21 mouse cellular contexts compared by ENCODE assay signal in the genomic region with DNA sequence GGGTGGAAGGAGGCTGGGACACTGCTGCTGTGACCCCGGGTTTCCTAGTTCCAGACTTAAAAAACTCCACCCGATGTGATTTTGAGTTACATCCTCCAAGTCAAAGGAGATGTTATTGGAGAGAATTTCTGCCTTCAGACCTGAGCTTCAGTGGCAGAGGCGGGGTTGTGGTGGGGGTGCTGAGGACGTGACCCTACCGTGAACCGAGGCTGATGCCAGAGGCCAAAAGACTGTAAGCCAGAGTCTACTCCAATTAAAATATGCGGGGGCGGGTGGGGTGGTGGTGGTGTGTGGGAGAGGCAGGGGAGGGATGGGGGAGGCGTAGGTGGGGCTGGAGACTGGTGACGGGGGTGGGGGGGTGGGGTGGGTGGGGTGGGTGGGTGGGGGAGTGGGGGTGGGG.
DNase-seq lines count a peak whose midpoint lies in the region; ATAC-seq and TF ChIP-seq lines count a peak whose summit lies in the region.
"Had no signal": no experiment of that assay in that cellular context is flagged by ENCODE, and none has a peak within 500 bp of the region (broad histone marks: within the 10 kb centered on the region; RNA-seq: fewer than 3 reads in every experiment).

No protein-coding gene starts in this region.

- H3K36me3 ChIP-seq in kidney, embryonic 15.5 days, result no peaks in the 10 kb centered on the region
- H3K36me3 ChIP-seq: embryonic facial prominence, embryonic 13.5 days; forebrain, embryonic 12.5 days; G1E; heart, embryonic 13.5 days; hindbrain, embryonic 12.5 days had no signal

- no peak for TF ChIP-seq CTCF in gastrocnemius, adult 2 months (IDR thresholded peaks at IDR 0.05)

- no peak overlapping the region for H3K4me2 ChIP-seq in kidney, embryonic 15.5 days
- H3K4me2 ChIP-seq: embryonic facial prominence, embryonic 13.5 days; forebrain, embryonic 12.5 days; heart, embryonic 13.5 days; hindbrain, embryonic 12.5 days had no signal

- no peak overlapping the region for H3K9ac ChIP-seq in kidney, embryonic 15.5 days
- H3K9ac ChIP-seq: embryonic facial prominence, embryonic 13.5 days; forebrain, embryonic 12.5 days; heart, embryonic 13.5 days; hindbrain, embryonic 12.5 days had no signal

- ATAC-seq in kidney, embryonic 15.5 days (replicated peaks; ENCODE audit: low FRiP score), result no peak
- ATAC-seq: activated CD4-positive, CD25-positive, alpha-beta regulatory T cell, adult 4 months; forebrain, embryonic 16.5 days; hindbrain, embryonic 16.5 days had no signal

- H3K9me3 ChIP-seq in kidney, embryonic 15.5 days (replicated peaks), result peaks cover 13% of the 10 kb centered on the region; the same call in 1 of the 2 replicates
- H3K9me3 ChIP-seq: embryonic facial prominence, embryonic 13.5 days; hindbrain, embryonic 12.5 days had no signal

- peak overlapping the region; percentile 58 for H3K4me3 ChIP-seq in gastrocnemius, adult 2 months
- no peak overlapping the region for H3K4me3 ChIP-seq in kidney, embryonic 15.5 days (replicated peaks)
- H3K4me3 ChIP-seq: embryonic facial prominence, embryonic 13.5 days; forebrain, embryonic 12.5 days; heart, embryonic 13.5 days; hindbrain, embryonic 12.5 days had no signal

- no peaks in the 10 kb centered on the region for H3K27me3 ChIP-seq in kidney, embryonic 15.5 days
- H3K27me3 ChIP-seq: embryonic facial prominence, embryonic 13.5 days; heart, embryonic 13.5 days; hindbrain, embryonic 12.5 days had no signal

- no peak for DNase-seq in gastrocnemius, adult 2 months
- DNase-seq in gastrocnemius, adult 8-10 months (ENCODE audit: low spot score in 2 of 2), result no peak
- DNase-seq in kidney, postnatal 10 days, result peak; percentile 30
- DNase-seq in ZHBTc4 (ENCODE audit: low read depth, low spot score), result peak; percentile 43
- no peak for DNase-seq in heart, postnatal 10 days
- DNase-seq in layer of hippocampus, postnatal 14 days (ENCODE audit: low spot score in 2 of 2), result no peak
- DNase-seq: adrenal gland, postnatal 14 days; cerebellum, adult 11-12 months; cerebellum, adult 9-11 months; cerebellum, postnatal 36 days; gastrocnemius, postnatal 25 days; heart, postnatal 4 days had no signal

- 64% methylated on average over 8 of the region's 10 CpGs for WGBS in kidney, embryonic 15.5 days

- intact Hi-C loops in gastrocnemius, adult 2 months (cut with DNase I), result no loop called here
- intact Hi-C loops in heart, postnatal 10 days (cut with DNase I), result no loop called here

- 0 out of 2 replicates have a peak, but pooled peaks cover 7% of the 10 kb centered on the region for H3K4me1 ChIP-seq in kidney, embryonic 15.5 days
- H3K4me1 ChIP-seq: embryonic facial prominence, embryonic 13.5 days; heart, embryonic 13.5 days; hindbrain, embryonic 12.5 days had no signal

- no peak overlapping the region for H3K27ac ChIP-seq in gastrocnemius, adult 2 months
- H3K27ac ChIP-seq in kidney, embryonic 15.5 days, result no peak overlapping the region
- H3K27ac ChIP-seq: embryonic facial prominence, embryonic 13.5 days; forebrain, embryonic 12.5 days; heart, embryonic 13.5 days; hindbrain, embryonic 12.5 days had no signal

Comparison
In these comparisons a context has a peak if more than half of its experiments do, and no peak if none do; other contexts are left out.
1. DNase-seq: peak in kidney, postnatal 10 days (single experiment) and ZHBTc4 (single experiment); none in gastrocnemius, adult 2 months (single experiment), gastrocnemius, adult 8-10 months (0 of 2), heart, postnatal 10 days (0 of 2) and layer of hippocampus, postnatal 14 days (0 of 2).